Mouse (Mus musculus) limb, embryonic 12.5 days (tissue): ENCODE results near the gene Dntt. TPM values are rescaled to one million over a fixed set of nuclear protein-coding genes. Genes with fewer than 3 reads are reported as not detected.
A peak's percentile ranks its signal among the peaks of the same experiment; 100 is the strongest.

Source experiments
- ATAC-seq: fragments of 200-750 bp; cut with Nextera tagmentation; 2 replicates; pipeline ENCODE4 v1.8.0; 2017; ENCODE audit warnings: low read depth, moderate TSS enrichment; ENCODE audit not compliant: insufficient number of reproducible peaks, insufficient read depth, low FRiP score, low TSS enrichment
- H3K27ac ChIP-seq: fragments of 300-500 bp; sonication (generic); 2 replicates; pipeline ENCODE4 v1.5.1; 2016; ENCODE audit warnings: mild to moderate bottlenecking, moderate library complexity
- H3K27me3 ChIP-seq: fragments of 300-500 bp; sonication (generic); 2 replicates; pipeline ENCODE4 v1.6.1; 2016; ENCODE audit warnings: mild to moderate bottlenecking, moderate library complexity
- H3K36me3 ChIP-seq: fragments of 300-500 bp; sonication (generic); 2 replicates; pipeline ENCODE4 v1.6.1; 2016; ENCODE audit warnings: mild to moderate bottlenecking, moderate library complexity
- H3K4me1 ChIP-seq: fragments of 300-500 bp; sonication (generic); replicated peaks from 2 replicates; pipeline ENCODE4 v1.6.1; 2016
- H3K4me2 ChIP-seq: fragments of 300-500 bp; sonication (generic); 2 replicates; pipeline ENCODE4 v1.6.1; 2016; ENCODE audit warnings: mild to moderate bottlenecking, moderate library complexity
- H3K4me3 ChIP-seq: fragments of 300-500 bp; sonication (generic); replicated peaks from 2 replicates; pipeline ENCODE4 v1.5.1; 2016; ENCODE audit warnings: mild to moderate bottlenecking
- H3K9ac ChIP-seq: fragments of 300-500 bp; sonication (generic); replicated peaks from 2 replicates; pipeline ENCODE4 v1.6.1; 2016; ENCODE audit warnings: mild to moderate bottlenecking, moderate library complexity
- H3K9me3 ChIP-seq: fragments of 300-500 bp; sonication (generic); 2 replicates; pipeline ENCODE4 v1.6.1; 2016; ENCODE audit warnings: mild to moderate bottlenecking, moderate library complexity
- WGBS: fragments of 180-500 bp; shearing (Covaris S2); methylation state at CpG from one replicate; pipeline ENCODE4 v1.1.7; 2016; 5-methylcytosine and 5-hydroxymethylcytosine counted together
- polyA plus RNA-seq: library from polyadenylated mRNA; unstranded; fragments of >200 nt; fragmentation: Nextera tagmentation; extraction: Ambion mirVana; gene quantifications from 2 replicates; pipeline ENCODE4 v1.2.1, GENCODE M21; 2016

The Dntt gene
- polyA plus RNA-seq, 1 experiment from 2014 or later: not detected

GRCm38 (mm10) chr19:41071500-41071899 is 42.4 kb downstream of the Dntt start:
- no peaks in the 10 kb centered on the region for H3K4me1 ChIP-seq
- ATAC-seq: no peak
- no peak overlapping the region for H3K4me2 ChIP-seq
- no peak overlapping the region for H3K4me3 ChIP-seq
- peaks cover 5% of the 10 kb centered on the region; the same call in 1 of the 2 replicates for H3K27me3 ChIP-seq
- no peaks in the 10 kb centered on the region for H3K9me3 ChIP-seq
- no peak overlapping the region for H3K27ac ChIP-seq
- H3K36me3 ChIP-seq: no peaks in the 10 kb centered on the region
- no peak overlapping the region for H3K9ac ChIP-seq
- 9% methylated on average over 8 of the region's 8 CpGs for WGBS

- ATAC-seq: no peak
- peaks cover 5% of the 10 kb centered on the region; the same call in 1 of the 2 replicates for H3K27me3 ChIP-seq
Measured at GRCm38 (mm10) chr19:41073746-41074455, 44.8 kb downstream of the Dntt start.

GRCm38 (mm10) chr19:41076906-41077305 is 47.8 kb downstream of the Dntt start, which contains the start of gene Opalin:
Opalin (minus strand) TSS chr19:41077113.
- H3K27ac ChIP-seq: no peak within 1 kb of the TSS
- no peaks in the 10 kb centered on the region for H3K36me3 ChIP-seq
- no peak within 1 kb of the TSS for H3K4me2 ChIP-seq
- H3K9me3 ChIP-seq: no peaks in the 10 kb centered on the region
- peaks cover 5% of the 10 kb centered on the region; the same call in 1 of the 2 replicates for H3K27me3 ChIP-seq
- no peak for ATAC-seq
- 86% methylated on average over 3 of the region's 3 CpGs for WGBS
- H3K9ac ChIP-seq: no peak within 1 kb of the TSS
- H3K4me3 ChIP-seq: no peak within 1 kb of the TSS
- no peaks in the 10 kb centered on the region for H3K4me1 ChIP-seq

More at GRCm38 (mm10) chr19:41073746-41074455, 44.8 kb downstream of the Dntt start:
- Histone ChIP-seq H3K27ac (no peak overlapping the region), H3K4me3 (no peak overlapping the region), H3K4me2 (no peak overlapping the region), H3K36me3 (no peaks in the 10 kb centered on the region), H3K9ac (no peak overlapping the region), H3K4me1 (no peaks in the 10 kb centered on the region), H3K9me3 (no peaks in the 10 kb centered on the region)
- 89% methylated on average over 14 of the region's 14 CpGs for WGBS

GRCm38 (mm10) chr19:41081589-41081988 is 52.5 kb downstream of the Dntt start:
- no peak overlapping the region for H3K27ac ChIP-seq
- no peaks in the 10 kb centered on the region for H3K4me1 ChIP-seq
- H3K9me3 ChIP-seq: no peaks in the 10 kb centered on the region
- ATAC-seq: no peak
- 78% methylated on average over 3 of the region's 3 CpGs for WGBS
- no peak overlapping the region for H3K4me3 ChIP-seq
- H3K27me3 ChIP-seq: no peaks in the 10 kb centered on the region; the same call in 1 of the 2 replicates
- H3K9ac ChIP-seq: no peak overlapping the region
- H3K36me3 ChIP-seq: no peaks in the 10 kb centered on the region
- no peak overlapping the region for H3K4me2 ChIP-seq

- no peak overlapping the region for H3K4me3 ChIP-seq
- H3K36me3 ChIP-seq: no peaks in the 10 kb centered on the region
- H3K27me3 ChIP-seq: peaks cover 12% of the 10 kb centered on the region
- 90% methylated on average over 14 of the region's 14 CpGs for WGBS
- H3K27ac ChIP-seq: no peak overlapping the region
- H3K4me1 ChIP-seq: peaks cover 3% of the 10 kb centered on the region
- no peak overlapping the region for H3K4me2 ChIP-seq
- H3K9me3 ChIP-seq: no peaks in the 10 kb centered on the region
- no peak overlapping the region for H3K9ac ChIP-seq
- ATAC-seq: no peak
Measured at GRCm38 (mm10) chr19:41083646-41084045, 54.6 kb downstream of the Dntt start.

- peaks cover 22% of the 10 kb centered on the region for H3K27me3 ChIP-seq
- no peak overlapping the region for H3K4me3 ChIP-seq
- peaks cover 3% of the 10 kb centered on the region for H3K4me1 ChIP-seq
- no peak overlapping the region for H3K4me2 ChIP-seq
- H3K9ac ChIP-seq: no peak overlapping the region
- 90% methylated on average over 6 of the region's 6 CpGs for WGBS
- no peak overlapping the region for H3K27ac ChIP-seq
- no peak for ATAC-seq
- no peaks in the 10 kb centered on the region for H3K9me3 ChIP-seq
- H3K36me3 ChIP-seq: no peaks in the 10 kb centered on the region
Measured at GRCm38 (mm10) chr19:41086289-41086688, 57.2 kb downstream of the Dntt start.

- Histone ChIP-seq H3K4me3 (no peak overlapping the region), H3K4me1 (peaks cover 3% of the 10 kb centered on the region), H3K9ac (no peak overlapping the region), H3K36me3 (no peaks in the 10 kb centered on the region), H3K27ac (no peak overlapping the region), H3K27me3 (peaks cover 22% of the 10 kb centered on the region), H3K9me3 (no peaks in the 10 kb centered on the region), H3K4me2 (no peak overlapping the region)
- no peak for ATAC-seq
- WGBS: 5% methylated on average over 2 of the region's 2 CpGs
Measured at GRCm38 (mm10) chr19:41086700-41087099, 57.6 kb downstream of the Dntt start.

- ATAC-seq: no peak
- Histone ChIP-seq H3K27me3 (peaks cover 22% of the 10 kb centered on the region), H3K27ac (no peak overlapping the region), H3K4me1 (peaks cover 3% of the 10 kb centered on the region), H3K4me3 (no peak overlapping the region), H3K9me3 (no peaks in the 10 kb centered on the region), H3K4me2 (no peak overlapping the region), H3K36me3 (no peaks in the 10 kb centered on the region), H3K9ac (no peak overlapping the region)
- 40% methylated on average over 4 of the region's 4 CpGs for WGBS
Measured at GRCm38 (mm10) chr19:41087901-41088300, 58.8 kb downstream of the Dntt start.

- Histone ChIP-seq H3K36me3 (no peaks in the 10 kb centered on the region), H3K4me3 (no peak overlapping the region), H3K27ac (no peak overlapping the region), H3K9me3 (no peaks in the 10 kb centered on the region), H3K4me1 (peaks cover 3% of the 10 kb centered on the region), H3K9ac (no peak overlapping the region), H3K4me2 (peak overlapping the region; percentile 40), H3K27me3 (peaks cover 22% of the 10 kb centered on the region)
- WGBS: 33% methylated on average over 18 of the region's 18 CpGs
- no peak for ATAC-seq
Measured at GRCm38 (mm10) chr19:41088491-41088890, 59.4 kb downstream of the Dntt start.

GRCm38 (mm10) chr19:41089833-41090232 is 60.8 kb downstream of the Dntt start:
- H3K9ac ChIP-seq: no peak overlapping the region
- peaks cover 22% of the 10 kb centered on the region for H3K27me3 ChIP-seq
- 22% methylated on average over 5 of the region's 5 CpGs for WGBS
- no peak overlapping the region for H3K4me2 ChIP-seq
- no peaks in the 10 kb centered on the region for H3K36me3 ChIP-seq
- ATAC-seq: no peak
- no peak overlapping the region for H3K27ac ChIP-seq
- no peak overlapping the region for H3K4me3 ChIP-seq
- H3K9me3 ChIP-seq: no peaks in the 10 kb centered on the region
- peaks cover 3% of the 10 kb centered on the region for H3K4me1 ChIP-seq

GRCm38 (mm10) chr19:41091901-41092300 is 62.8 kb downstream of the Dntt start:
- ATAC-seq: no peak

GRCm38 (mm10) chr19:41097038-41097437 is 68.0 kb downstream of the Dntt start:
- H3K4me1 ChIP-seq: no peaks in the 10 kb centered on the region
- H3K4me2 ChIP-seq: no peak overlapping the region
- H3K36me3 ChIP-seq: no peaks in the 10 kb centered on the region
- no peak overlapping the region for H3K27ac ChIP-seq
- no peak overlapping the region for H3K4me3 ChIP-seq
- no peak overlapping the region for H3K9ac ChIP-seq
- 77% methylated on average over 4 of the region's 4 CpGs for WGBS
- peaks cover 2% of the 10 kb centered on the region; the same call in 1 of the 2 replicates for H3K27me3 ChIP-seq
- ATAC-seq: no peak
- no peaks in the 10 kb centered on the region for H3K9me3 ChIP-seq

More at GRCm38 (mm10) chr19:41091901-41092300, 62.8 kb downstream of the Dntt start:
- H3K4me3 ChIP-seq: no peak overlapping the region
- H3K4me2 ChIP-seq: no peak overlapping the region
- 94% methylated on average over 2 of the region's 2 CpGs for WGBS
- no peaks in the 10 kb centered on the region for H3K9me3 ChIP-seq
- H3K9ac ChIP-seq: no peak overlapping the region
- no peaks in the 10 kb centered on the region for H3K36me3 ChIP-seq
- peaks cover 24% of the 10 kb centered on the region for H3K27me3 ChIP-seq
- no peak overlapping the region for H3K27ac ChIP-seq
- peaks cover 3% of the 10 kb centered on the region for H3K4me1 ChIP-seq
